Mouse (Mus musculus): ENCODE measurements at regions not wholly inside any gene's neighbourhood (a gene's known extent, or its start where the extent isn't known, plus 50 kb on each side); places are given as distances from the start of the nearest gene placed in this dataset.

DNA sequence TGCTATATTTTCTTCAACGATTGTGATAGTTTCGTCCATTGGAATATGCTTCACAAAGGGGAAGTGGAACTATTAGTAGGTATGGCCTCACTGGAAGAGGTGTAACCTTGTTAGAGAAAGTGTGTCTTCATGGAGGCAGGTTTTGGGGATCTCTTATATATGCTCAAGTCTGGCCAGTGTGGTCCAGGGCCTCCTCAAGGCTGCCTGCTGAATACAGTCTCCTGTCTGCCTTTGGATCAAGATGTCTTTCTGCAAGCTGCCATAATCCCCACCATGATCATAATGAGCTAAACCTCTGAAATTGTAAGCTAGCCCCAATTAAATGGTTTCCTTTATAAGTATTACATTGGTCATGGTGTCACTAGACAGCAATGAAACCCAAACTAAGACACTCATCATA lies 384.3 kb downstream of the Btbd3 start:
- DNase-seq (ENCODE audit: extremely low spot score), result no peak

DNA sequence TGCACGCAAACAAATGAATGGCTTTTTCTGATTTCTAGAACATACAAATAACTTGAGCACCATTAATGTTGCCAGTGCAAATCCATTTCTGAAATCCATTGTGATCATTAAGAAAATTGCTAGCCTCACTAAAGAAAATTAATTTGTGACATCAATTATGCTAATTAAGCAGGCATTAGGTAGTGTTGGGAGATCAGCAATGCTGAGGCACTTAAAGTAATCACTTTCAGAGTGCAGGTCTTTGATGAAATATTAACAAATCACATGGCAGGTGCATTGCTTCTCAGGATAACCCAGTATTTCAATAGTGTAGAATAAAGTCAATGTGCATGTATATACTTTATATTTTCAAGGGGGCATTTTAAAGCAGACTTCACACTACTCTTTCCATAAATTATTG lies 385.0 kb downstream of the Btbd3 start:
- no peak for DNase-seq (ENCODE audit: extremely low spot score)

- no peak for DNase-seq (ENCODE audit: extremely low spot score)
Measured at GRCm38 (mm10) chr2:138648616-138649015, 392.3 kb downstream of the Btbd3 start.

GRCm38 (mm10) chr2:138659376-138659775 lies 403.0 kb downstream of the Btbd3 start:
- no peak for DNase-seq (ENCODE audit: extremely low spot score)

DNA sequence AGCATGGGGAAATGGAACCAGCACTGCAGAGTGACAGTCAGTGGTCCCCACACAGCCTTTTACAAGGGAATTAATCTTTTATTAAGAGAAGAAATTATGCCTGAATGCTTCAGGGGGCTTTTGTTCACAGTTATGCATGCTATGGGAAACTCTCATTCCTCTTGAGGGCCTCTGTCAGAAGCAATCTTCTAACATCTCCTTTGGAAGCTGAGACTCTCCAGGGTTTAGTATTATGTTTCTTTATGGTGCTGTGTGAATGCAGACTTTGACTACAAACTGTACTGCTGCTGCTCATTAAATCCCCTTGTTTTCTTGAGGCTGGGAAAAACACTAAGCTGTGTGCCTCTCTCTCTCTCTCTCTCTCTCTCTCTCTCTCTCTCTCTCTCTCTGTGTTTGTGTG lies 413.9 kb downstream of the Btbd3 start:
- no peak for DNase-seq (ENCODE audit: extremely low spot score)

DNA sequence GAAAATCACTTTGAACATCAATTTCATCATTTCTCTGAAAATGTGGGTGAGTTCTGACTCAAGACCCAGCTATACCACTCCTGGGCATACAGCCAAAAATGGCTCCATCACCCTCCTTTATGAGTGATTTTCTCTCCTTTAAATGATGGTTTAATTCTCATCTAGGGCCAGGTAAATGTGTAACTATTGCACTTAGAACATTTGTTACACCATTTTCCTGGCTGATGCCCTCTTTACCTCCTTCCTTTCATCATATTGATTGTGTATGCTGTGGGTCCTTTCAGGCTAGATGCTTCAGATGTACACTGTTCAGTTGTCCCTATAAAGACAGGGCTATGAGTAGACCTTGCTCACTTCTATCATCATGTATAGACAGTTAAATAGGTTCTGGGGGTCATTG lies 418.4 kb downstream of the Btbd3 start:
- DNase-seq (ENCODE audit: extremely low spot score), result no peak

GRCm38 (mm10) chr2:138675229-138676065 lies 419.1 kb downstream of the Btbd3 start:
- DNase-seq (ENCODE audit: extremely low spot score), result no peak

GRCm38 (mm10) chr2:138688140-138688871 lies 431.9 kb downstream of the Btbd3 start:
- DNase-seq (ENCODE audit: extremely low spot score), result no peak

GRCm38 (mm10) chr2:138689497-138689896 lies 433.1 kb downstream of the Btbd3 start:
- DNase-seq (ENCODE audit: extremely low spot score), result no peak

- no peak for DNase-seq (ENCODE audit: extremely low spot score)
Measured at GRCm38 (mm10) chr2:138702783-138703182, 446.4 kb downstream of the Btbd3 start.

DNA sequence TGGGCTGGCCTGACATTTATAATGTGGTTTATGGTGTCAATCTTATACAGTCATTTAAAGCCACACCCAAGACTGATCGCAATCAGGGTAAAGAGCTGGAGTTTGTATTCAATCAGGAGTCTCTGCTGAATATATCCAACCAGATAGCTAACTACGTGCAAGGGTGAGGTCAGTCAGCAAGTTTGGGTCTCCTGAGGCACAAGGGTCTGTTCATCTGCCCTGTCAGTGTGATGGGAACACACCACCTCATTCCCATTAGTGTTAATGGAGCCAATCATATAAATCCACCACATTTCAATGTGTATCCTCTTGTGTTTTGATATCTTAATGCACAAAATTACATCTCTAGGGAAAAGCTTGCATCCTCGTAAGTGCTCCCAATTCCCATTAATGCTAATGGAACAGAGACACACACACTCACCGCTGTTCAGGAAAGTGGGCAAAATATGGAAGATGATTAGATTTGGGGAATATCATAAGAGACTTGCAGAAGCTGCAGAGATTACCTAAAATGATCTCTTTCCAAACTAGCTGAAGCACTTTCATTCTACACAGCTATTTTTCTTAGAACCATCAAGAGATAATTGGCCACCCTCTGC lies 447.7 kb downstream of the Btbd3 start:
- no peak for DNase-seq (ENCODE audit: extremely low spot score)

DNA sequence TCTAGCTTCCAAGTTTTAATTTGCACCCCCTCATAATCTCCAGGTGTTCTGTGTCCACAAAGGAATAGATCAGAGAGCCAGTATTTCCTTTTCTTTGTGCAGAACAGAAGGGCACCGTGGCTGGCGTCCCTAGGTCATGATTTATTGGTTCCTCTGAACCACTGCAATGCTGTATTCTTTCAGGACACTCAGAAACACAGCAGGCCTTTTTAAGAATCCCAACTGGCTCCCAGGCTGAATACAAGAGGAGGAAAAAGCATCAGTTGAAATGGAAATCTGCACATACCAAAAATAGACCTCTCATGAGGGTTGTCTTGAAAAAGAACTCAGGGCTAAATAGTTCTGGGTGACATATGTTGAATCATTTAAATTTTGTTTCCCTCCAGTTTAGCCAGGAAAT lies 452.4 kb downstream of the Btbd3 start:
- no peak for DNase-seq (ENCODE audit: extremely low spot score)

- DNase-seq (ENCODE audit: extremely low spot score), result no peak
Measured at GRCm38 (mm10) chr2:138733846-138734245, 477.5 kb downstream of the Btbd3 start.

GRCm38 (mm10) chr2:138744806-138745205 lies 488.4 kb downstream of the Btbd3 start:
- DNase-seq (ENCODE audit: extremely low spot score), result no peak

GRCm38 (mm10) chr2:138760439-138760963 lies 504.1 kb downstream of the Btbd3 start:
- no peak for DNase-seq (ENCODE audit: extremely low spot score)

DNA sequence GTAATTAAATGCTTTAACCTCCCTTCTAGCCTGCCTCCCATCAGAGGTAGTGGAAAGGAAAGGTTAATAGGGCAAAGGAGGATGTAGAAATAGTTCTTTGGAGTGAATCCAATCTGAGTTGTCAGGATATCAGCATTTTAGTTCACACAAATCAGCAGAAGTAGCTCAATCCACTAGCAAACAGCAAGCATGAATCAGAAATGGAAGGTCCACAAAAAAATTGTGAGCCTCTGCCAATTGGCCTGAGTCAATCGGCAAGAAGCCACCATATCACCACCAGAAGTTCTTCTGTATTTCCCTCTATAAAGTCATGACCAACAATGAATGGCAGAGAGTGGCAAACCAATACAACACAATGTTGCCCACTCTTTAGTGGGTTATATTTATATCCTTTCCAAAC lies 505.0 kb downstream of the Btbd3 start:
- no peak for DNase-seq (ENCODE audit: extremely low spot score)

DNA sequence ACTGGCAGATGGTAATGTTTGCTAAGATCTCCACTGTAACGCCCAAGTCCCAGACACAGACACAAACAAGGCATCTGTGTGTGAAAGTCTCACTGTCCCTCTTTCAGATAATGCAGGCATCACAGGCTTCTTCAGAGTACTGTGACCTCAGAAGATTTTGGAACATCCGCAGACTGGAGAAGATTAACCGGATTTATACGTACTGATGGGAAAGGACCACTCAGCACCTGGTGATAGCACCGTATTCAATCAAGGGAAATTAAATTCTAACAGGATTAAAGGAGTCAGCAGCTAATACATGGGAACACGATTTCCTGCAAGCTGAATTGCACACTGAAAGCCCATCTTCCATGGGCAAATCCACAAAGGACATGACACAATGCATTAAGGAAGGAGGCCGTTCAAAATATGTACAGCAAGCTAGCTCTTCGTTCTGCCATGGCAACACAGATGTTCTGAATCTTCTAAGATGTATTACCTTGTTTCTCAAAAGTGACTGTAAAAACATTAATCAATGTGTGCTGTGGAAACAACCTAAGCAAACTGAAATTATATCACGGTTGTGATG lies 510.0 kb downstream of the Btbd3 start:
- DNase-seq (ENCODE audit: extremely low spot score), result no peak

DNA sequence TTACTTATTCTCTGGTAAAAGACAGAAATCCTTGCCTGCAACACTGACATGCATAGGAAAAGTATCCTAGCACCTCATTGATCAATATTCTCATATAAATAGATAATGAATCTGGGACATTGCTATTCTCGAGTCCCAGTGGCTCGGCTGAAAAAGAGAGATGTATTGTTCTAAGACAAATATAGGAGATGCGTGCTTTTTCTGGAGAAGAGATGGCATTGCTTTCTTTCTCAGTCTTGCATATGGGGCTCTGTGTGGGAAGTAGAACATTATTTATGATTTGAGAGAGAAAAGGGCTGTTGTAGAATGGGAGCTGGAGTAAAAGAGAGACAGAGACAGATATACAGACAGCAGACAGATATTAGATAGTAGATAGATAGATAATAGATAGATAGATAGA lies 527.4 kb downstream of the Btbd3 start:
- DNase-seq (ENCODE audit: extremely low spot score), result no peak

DNA sequence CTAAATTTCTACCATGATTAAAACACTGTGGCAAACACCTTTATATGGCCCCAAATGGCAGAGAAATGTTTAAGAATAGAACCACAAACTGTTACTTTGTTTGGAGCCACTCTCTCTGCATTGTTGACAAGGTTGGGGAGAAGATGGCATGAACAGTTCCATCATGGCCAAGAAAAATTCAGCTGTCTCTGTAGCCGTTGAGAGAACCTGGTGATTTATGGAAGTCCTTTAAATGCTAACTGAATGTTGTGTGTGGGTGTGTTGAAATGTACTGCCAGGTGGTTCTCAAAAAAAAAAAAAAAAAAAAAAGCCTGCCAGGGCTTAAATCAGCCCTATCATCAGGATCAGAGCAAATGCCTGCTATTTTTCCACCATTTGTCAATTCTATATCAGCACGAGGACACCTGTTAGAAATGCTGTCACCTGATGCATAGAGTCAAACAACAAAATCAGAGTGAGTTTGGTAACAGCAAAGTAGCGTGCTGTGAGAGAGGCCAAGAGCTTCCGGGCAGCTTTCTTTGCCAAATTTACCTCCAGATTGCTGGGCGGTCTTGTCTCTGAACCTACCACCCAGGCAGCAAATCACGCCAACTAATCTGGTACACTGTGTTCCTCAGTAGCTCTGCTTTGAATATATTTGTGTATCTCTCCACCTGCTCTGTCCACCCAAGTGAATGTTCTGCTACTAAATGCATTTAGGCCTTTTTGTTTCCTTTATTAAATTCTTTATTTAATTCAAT lies 536.5 kb downstream of the Btbd3 start:
- DNase-seq (ENCODE audit: extremely low spot score), result no peak

DNA sequence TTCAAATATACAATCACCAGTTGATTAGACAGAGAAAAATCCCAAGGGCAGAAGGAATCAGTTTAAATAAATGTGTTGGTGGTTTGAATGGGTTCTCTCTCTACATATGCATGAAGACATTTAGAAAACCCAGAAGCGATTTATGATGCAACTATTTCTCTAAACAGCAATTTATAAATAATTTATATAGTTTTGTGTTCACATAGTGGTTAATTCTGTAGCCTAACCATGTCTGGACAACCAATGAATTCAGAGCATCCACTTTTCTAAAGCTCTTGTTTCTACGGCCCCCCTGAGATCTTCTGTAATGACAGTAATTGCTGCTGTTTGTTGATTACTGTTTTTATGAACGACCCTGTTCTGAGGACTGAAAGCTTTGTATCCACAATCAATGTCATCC lies 549.8 kb downstream of the Btbd3 start:
- no peak for DNase-seq (ENCODE audit: extremely low spot score)

- no peak for DNase-seq (ENCODE audit: extremely low spot score)
Measured at GRCm38 (mm10) chr2:138809767-138810166, 553.4 kb downstream of the Btbd3 start.

GRCm38 (mm10) chr2:138820489-138820888 lies 564.1 kb downstream of the Btbd3 start:
- no peak for DNase-seq (ENCODE audit: extremely low spot score)

Data from embryo, embryonic 9.5 days (tissue).